Mouse (Mus musculus) neural tube, embryonic 14.5 days (tissue): ENCODE measurements around the gene Thy1. TPM values are rescaled to one million over a fixed set of nuclear protein-coding genes. Genes with fewer than 3 reads are reported as not detected.

Experiments used
- ATAC-seq: fragments of 200-750 bp; cut with Nextera tagmentation; 2 replicates; pipeline ENCODE4 v1.8.0; 2017; ENCODE audit warnings: low read depth, mild to moderate bottlenecking, moderate TSS enrichment, moderate library complexity
- H3K27ac ChIP-seq: fragments of 300-500 bp; sonication (generic); 2 replicates; pipeline ENCODE4 v1.5.1; 2014; ENCODE audit warnings: low read depth, mild to moderate bottlenecking, control low read depth, low read length, moderate library complexity, mixed read lengths
- H3K27me3 ChIP-seq: fragments of 300-500 bp; sonication (generic); 2 replicates; pipeline ENCODE4 v1.6.1; 2014; ENCODE audit warnings: low read length; ENCODE audit not compliant: control insufficient read depth, insufficient read depth
- H3K36me3 ChIP-seq: fragments of 300-500 bp; sonication (generic); 2 replicates; pipeline ENCODE4 v1.6.1; 2014; ENCODE audit warnings: low read length, mixed read lengths; ENCODE audit not compliant: control insufficient read depth, insufficient read depth
- H3K4me1 ChIP-seq: fragments of 300-500 bp; sonication (generic); 2 replicates; pipeline ENCODE4 v1.6.1; 2014; ENCODE audit warnings: low read length; ENCODE audit not compliant: control insufficient read depth, insufficient read depth
- H3K4me2 ChIP-seq: fragments of 300-500 bp; sonication (generic); 2 replicates; pipeline ENCODE4 v1.6.1; 2014; ENCODE audit warnings: mild to moderate bottlenecking, low read depth, low read length, control low read depth
- H3K4me3 ChIP-seq: fragments of 300-500 bp; sonication (generic); 2 replicates; pipeline ENCODE4 v1.5.1; 2014; ENCODE audit warnings: low read depth, low read length, control low read depth, mixed read lengths
- H3K9ac ChIP-seq: fragments of 300-500 bp; sonication (generic); replicated peaks from 2 replicates; pipeline ENCODE4 v1.6.1; 2014; ENCODE audit warnings: low read depth, mild to moderate bottlenecking, control low read depth, low read length, mixed read lengths
- H3K9me3 ChIP-seq: fragments of 300-500 bp; sonication (generic); 2 replicates; pipeline ENCODE4 v1.6.1; 2016; ENCODE audit warnings: low read length; ENCODE audit not compliant: control insufficient read depth
- WGBS: fragments of 180-500 bp; shearing (Covaris S2); extraction: QIAGEN DNeasy Blood & Tissue Kit; methylation state at CpG from one replicate; pipeline ENCODE4 v1.1.7; 2014; 5-methylcytosine and 5-hydroxymethylcytosine counted together
- polyA plus RNA-seq: library from polyadenylated mRNA; unstranded; fragments of >200 nt; fragmentation: Nextera tagmentation; extraction: Ambion mirVana; gene quantifications from 2 replicates; pipeline ENCODE4 v1.2.1, GENCODE M21; 2014

The Thy1 gene
- polyA plus RNA-seq, 1 experiment from 2014 or later = 11.6 TPM

GRCm38 (mm10) chr9:44012164-44012563 lies 31.0 kb upstream of the Thy1 start:
- Histone ChIP-seq H3K4me2 (no peak overlapping the region), H3K27ac (no peak overlapping the region), H3K4me3 (no peak overlapping the region), H3K36me3 (no peaks in the 10 kb centered on the region), H3K4me1 (no peaks in the 10 kb centered on the region), H3K9me3 (no peaks in the 10 kb centered on the region), H3K9ac (no peak overlapping the region), H3K27me3 (no peaks in the 10 kb centered on the region)
- 75% methylated on average over 6 of the region's 6 CpGs for WGBS
- ATAC-seq = no peak

GRCm38 (mm10) chr9:44012761-44013301 lies 30.4 kb upstream of the Thy1 start:
- H3K27ac ChIP-seq = no peak overlapping the region
- ATAC-seq = no peak
- 59% methylated on average over 8 of the region's 8 CpGs for WGBS
- no peak overlapping the region for H3K4me3 ChIP-seq
- H3K27me3 ChIP-seq = no peaks in the 10 kb centered on the region
- no peaks in the 10 kb centered on the region for H3K36me3 ChIP-seq
- H3K4me1 ChIP-seq = no peaks in the 10 kb centered on the region
- H3K9ac ChIP-seq = no peak overlapping the region
- H3K4me2 ChIP-seq = no peak overlapping the region
- H3K9me3 ChIP-seq = no peaks in the 10 kb centered on the region

GRCm38 (mm10) chr9:44013781-44014180 lies 29.4 kb upstream of the Thy1 start:
- Histone ChIP-seq H3K27ac (no peak overlapping the region), H3K4me3 (no peak overlapping the region), H3K4me1 (no peaks in the 10 kb centered on the region), H3K9me3 (no peaks in the 10 kb centered on the region), H3K27me3 (no peaks in the 10 kb centered on the region), H3K36me3 (no peaks in the 10 kb centered on the region), H3K4me2 (no peak overlapping the region), H3K9ac (no peak overlapping the region)
- 68% methylated on average over 6 of the region's 6 CpGs for WGBS
- ATAC-seq = no peak

- H3K27me3 ChIP-seq = no peaks in the 10 kb centered on the region
- 89% methylated on average over 5 of the region's 5 CpGs for WGBS
- no peak overlapping the region for H3K9ac ChIP-seq
- H3K4me3 ChIP-seq = no peak overlapping the region
- H3K27ac ChIP-seq = no peak overlapping the region
- no peaks in the 10 kb centered on the region for H3K4me1 ChIP-seq
- no peaks in the 10 kb centered on the region for H3K36me3 ChIP-seq
- H3K9me3 ChIP-seq = no peaks in the 10 kb centered on the region
- H3K4me2 ChIP-seq = no peak overlapping the region
- no peak for ATAC-seq
Observed at GRCm38 (mm10) chr9:44016304-44016703, 26.9 kb upstream of the Thy1 start.

GRCm38 (mm10) chr9:44017846-44018245 lies 25.3 kb upstream of the Thy1 start:
- no peak overlapping the region for H3K4me2 ChIP-seq
- 77% methylated on average over 5 of the region's 5 CpGs for WGBS
- no peak overlapping the region for H3K9ac ChIP-seq
- no peaks in the 10 kb centered on the region for H3K9me3 ChIP-seq
- no peaks in the 10 kb centered on the region for H3K36me3 ChIP-seq
- H3K27me3 ChIP-seq = no peaks in the 10 kb centered on the region
- H3K4me3 ChIP-seq = no peak overlapping the region
- no peak overlapping the region for H3K27ac ChIP-seq
- H3K4me1 ChIP-seq = no peaks in the 10 kb centered on the region
- no peak for ATAC-seq

- Histone ChIP-seq H3K9ac (no peak overlapping the region), H3K4me1 (no peaks in the 10 kb centered on the region), H3K4me2 (no peak overlapping the region), H3K27ac (no peak overlapping the region), H3K27me3 (no peaks in the 10 kb centered on the region), H3K9me3 (no peaks in the 10 kb centered on the region), H3K36me3 (no peaks in the 10 kb centered on the region), H3K4me3 (no peak overlapping the region)
- WGBS = 86% methylated on average over 7 of the region's 7 CpGs
- ATAC-seq = no peak
Observed at GRCm38 (mm10) chr9:44020001-44020400, 23.2 kb upstream of the Thy1 start.

GRCm38 (mm10) chr9:44022100-44022847 lies 20.9 kb upstream of the Thy1 start:
- Histone ChIP-seq H3K27ac (no peak overlapping the region), H3K4me2 (no peak overlapping the region), H3K9ac (no peak overlapping the region), H3K27me3 (no peaks in the 10 kb centered on the region), H3K9me3 (no peaks in the 10 kb centered on the region), H3K4me3 (no peak overlapping the region), H3K36me3 (no peaks in the 10 kb centered on the region), H3K4me1 (no peaks in the 10 kb centered on the region)
- 76% methylated on average over 8 of the region's 8 CpGs for WGBS
- ATAC-seq = no peak

GRCm38 (mm10) chr9:44024096-44024495 lies 19.1 kb upstream of the Thy1 start:
- H3K27ac ChIP-seq = no peak overlapping the region
- no peaks in the 10 kb centered on the region for H3K36me3 ChIP-seq
- H3K4me1 ChIP-seq = no peaks in the 10 kb centered on the region
- no peaks in the 10 kb centered on the region for H3K27me3 ChIP-seq
- no peak overlapping the region for H3K9ac ChIP-seq
- WGBS = 76% methylated on average over 3 of the region's 3 CpGs
- H3K4me3 ChIP-seq = no peak overlapping the region
- no peaks in the 10 kb centered on the region for H3K9me3 ChIP-seq
- no peak overlapping the region for H3K4me2 ChIP-seq
- no peak for ATAC-seq

- Histone ChIP-seq H3K9me3 (no peaks in the 10 kb centered on the region), H3K27me3 (no peaks in the 10 kb centered on the region), H3K4me2 (no peak overlapping the region), H3K4me3 (no peak overlapping the region), H3K9ac (no peak overlapping the region), H3K36me3 (no peaks in the 10 kb centered on the region), H3K27ac (no peak overlapping the region), H3K4me1 (no peaks in the 10 kb centered on the region)
- 70% methylated on average over 5 of the region's 5 CpGs for WGBS
- ATAC-seq = no peak
Observed at GRCm38 (mm10) chr9:44029580-44030236, 13.5 kb upstream of the Thy1 start.
